Mouse (Mus musculus) layer of hippocampus, adult 9-11 months (tissue): Measurements from ENCODE around the gene Strn3.
"Not testable (repeated sequence)": the region's sequence is repeated elsewhere in the genome, so short reads cannot be mapped to it uniquely, and the experiment has no call there.

ENCODE experiments used
- DNase-seq: peaks from one replicate; pipeline ENCODE4 v3.0.0; 2022

Gene Strn3

GRCm38 (mm10) chr12:51692870-51693269, 1.2 kb upstream of the Strn3 start:
- DNase-seq = not testable (repeated sequence)

GRCm38 (mm10) chr12:51690893-51691844, 528 bp downstream of the Strn3 start, which contains the start of gene Ap4s1:
TSS of gene Ap4s1 (plus strand) at chr12:51691033.
- DNase-seq = peak; percentile 62

- DNase-seq = no peak
These were observed 3.2 kb downstream of the Strn3 start for GRCm38 (mm10) chr12:51688546-51688945.

GRCm38 (mm10) chr12:51678844-51679243, 12.9 kb downstream of the Strn3 start:
- no peak for DNase-seq

GRCm38 (mm10) chr12:51676442-51676841, 15.3 kb downstream of the Strn3 start:
- DNase-seq = no peak

- no peak for DNase-seq
These were observed 18.4 kb downstream of the Strn3 start for GRCm38 (mm10) chr12:51673270-51673669.

- no peak for DNase-seq
These were observed 20.3 kb downstream of the Strn3 start for GRCm38 (mm10) chr12:51671231-51671891.

- DNase-seq = no peak
These were observed 24.8 kb downstream of the Strn3 start for GRCm38 (mm10) chr12:51666708-51667430.

- no peak for DNase-seq
These were observed 27.8 kb downstream of the Strn3 start for GRCm38 (mm10) chr12:51663908-51664307.

- DNase-seq = no peak
These were observed 28.7 kb downstream of the Strn3 start for GRCm38 (mm10) chr12:51663011-51663410.

- DNase-seq = no peak
These were observed 35.7 kb downstream of the Strn3 start for GRCm38 (mm10) chr12:51655944-51656465.

- DNase-seq = not testable (repeated sequence)
These were observed 42.3 kb downstream of the Strn3 start for GRCm38 (mm10) chr12:51649401-51649800.

- DNase-seq = no peak
These were observed 49.8 kb downstream of the Strn3 start for GRCm38 (mm10) chr12:51641871-51642270.

GRCm38 (mm10) chr12:51636689-51637470, 54.8 kb downstream of the Strn3 start:
- no peak for DNase-seq

GRCm38 (mm10) chr12:51636260-51636659, 55.4 kb downstream of the Strn3 start:
- no peak for DNase-seq

GRCm38 (mm10) chr12:51633481-51633880, 58.2 kb downstream of the Strn3 start:
- DNase-seq = no peak

- no peak for DNase-seq
These were observed 68.4 kb downstream of the Strn3 start for GRCm38 (mm10) chr12:51623366-51623694.

- no peak for DNase-seq
These were observed 68.9 kb downstream of the Strn3 start for GRCm38 (mm10) chr12:51622670-51623365.

- no peak for DNase-seq
These were observed 70.5 kb downstream of the Strn3 start for GRCm38 (mm10) chr12:51621161-51621560.

GRCm38 (mm10) chr12:51620572-51620971, 71.1 kb downstream of the Strn3 start:
- no peak for DNase-seq

GRCm38 (mm10) chr12:51612361-51612760, 79.3 kb downstream of the Strn3 start:
- no peak for DNase-seq

GRCm38 (mm10) chr12:51606138-51606537, 85.6 kb downstream of the Strn3 start:
- DNase-seq = no peak
